Comparison of ENCODE assay signal across 25 mouse cellular contexts in the genomic region with DNA sequence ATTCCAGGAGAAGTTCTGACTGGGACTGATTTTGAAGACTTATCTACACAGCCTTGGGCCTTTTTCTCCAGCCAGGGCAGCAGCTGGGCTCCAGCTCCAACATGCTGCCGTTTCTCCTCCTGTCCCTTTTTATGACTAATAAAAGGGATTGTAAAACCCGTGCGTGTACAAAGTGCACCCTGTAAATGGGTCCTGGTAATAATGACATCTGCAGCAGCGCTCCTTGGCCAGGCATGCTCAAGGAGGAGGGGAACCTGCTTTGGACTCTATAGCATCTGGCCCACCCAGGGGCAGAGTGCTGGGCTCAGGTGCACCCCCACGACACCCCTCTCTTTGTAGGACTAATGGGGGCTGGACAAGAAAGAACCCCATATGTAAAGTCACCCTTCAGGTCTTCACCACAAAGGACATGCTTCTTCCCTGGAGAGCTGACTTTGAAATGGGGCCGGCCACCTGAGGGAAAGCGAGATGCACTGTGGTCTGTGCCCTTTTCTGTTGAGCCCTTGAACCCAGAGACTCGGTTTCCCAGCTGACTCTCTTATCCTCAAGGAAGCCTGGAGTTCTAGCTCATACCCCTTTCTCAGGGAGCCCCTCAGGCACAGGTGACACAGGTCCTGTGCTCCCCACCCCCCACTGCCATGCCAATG.
DNase-seq lines count a peak whose midpoint lies in the region; ATAC-seq and TF ChIP-seq lines count a peak whose summit lies in the region.
"Had no signal": no experiment of that assay in that cellular context is flagged by ENCODE, and none has a peak within 500 bp of the region (broad histone marks: within the 10 kb centered on the region; RNA-seq: fewer than 3 reads in every experiment).

No protein-coding gene starts in this region.

- WGBS in midbrain, embryonic 11.5 days: 87% methylated on average over 8 of the region's 8 CpGs
- WGBS in midbrain, embryonic 15.5 days: 85% methylated on average over 8 of the region's 8 CpGs
- WGBS in intestine, postnatal 0 days: 49% methylated on average over 8 of the region's 8 CpGs
- WGBS in limb, embryonic 12.5 days: 35% methylated on average over 8 of the region's 8 CpGs
- 81% methylated on average over 8 of the region's 8 CpGs for WGBS in forebrain, postnatal 0 days

- H3K4me2 ChIP-seq in midbrain, embryonic 11.5 days: no peak overlapping the region
- no peak overlapping the region for H3K4me2 ChIP-seq in midbrain, embryonic 15.5 days
- no peak overlapping the region for H3K4me2 ChIP-seq in intestine, postnatal 0 days (replicated peaks; ENCODE audit: low read depth)
- no peak overlapping the region for H3K4me2 ChIP-seq in limb, embryonic 12.5 days
- no peak overlapping the region for H3K4me2 ChIP-seq in forebrain, postnatal 0 days (ENCODE audit: low read depth)
- H3K4me2 ChIP-seq: embryonic facial prominence, embryonic 12.5 days; embryonic facial prominence, embryonic 15.5 days; heart, embryonic 13.5 days; hindbrain, embryonic 14.5 days had no signal

- no peak for TF ChIP-seq CTCF in intestine, postnatal 0 days (IDR thresholded peaks at IDR 0.05; ENCODE audit: low read depth)
- no peak for TF ChIP-seq CTCF in forebrain, postnatal 0 days (IDR thresholded peaks at IDR 0.05; ENCODE audit: low read depth)

- H3K36me3 ChIP-seq in midbrain, embryonic 11.5 days (ENCODE audit: control insufficient read depth, insufficient read depth, low read length): no peaks in the 10 kb centered on the region
- no peaks in the 10 kb centered on the region for H3K36me3 ChIP-seq in midbrain, embryonic 15.5 days (replicated peaks)
- H3K36me3 ChIP-seq in intestine, postnatal 0 days (ENCODE audit: control insufficient read depth, insufficient read depth): no peaks in the 10 kb centered on the region
- H3K36me3 ChIP-seq in limb, embryonic 12.5 days: no peaks in the 10 kb centered on the region
- H3K36me3 ChIP-seq in forebrain, postnatal 0 days (ENCODE audit: insufficient read depth): no peaks in the 10 kb centered on the region
- H3K36me3 ChIP-seq: embryonic facial prominence, embryonic 12.5 days; embryonic facial prominence, embryonic 15.5 days; G1E; heart, embryonic 10.5 days; heart, embryonic 13.5 days had no signal

- no peak overlapping the region for H3K27ac ChIP-seq in midbrain, embryonic 11.5 days (ENCODE audit: low read depth, low read length)
- no peak overlapping the region for H3K27ac ChIP-seq in midbrain, embryonic 15.5 days
- H3K27ac ChIP-seq in intestine, postnatal 0 days (ENCODE audit: low read depth, low read length): no peak overlapping the region; the same call in 1 of the 2 replicates
- H3K27ac ChIP-seq in limb, embryonic 12.5 days: peak overlapping the region; percentile 54; the same call in 1 of the 2 replicates
- H3K27ac ChIP-seq in forebrain, postnatal 0 days (ENCODE audit: low read depth, low read length): no peak overlapping the region
- H3K27ac ChIP-seq: embryonic facial prominence, embryonic 12.5 days; embryonic facial prominence, embryonic 15.5 days; heart, adult 2 months; heart, embryonic 10.5 days; heart, embryonic 13.5 days; hindbrain, embryonic 14.5 days; hindbrain, postnatal 0 days had no signal

- peak; percentile 64 for DNase-seq in midbrain, embryonic 11.5 days (ENCODE audit: low spot score, missing footprints)
- DNase-seq in adrenal gland, adult 8-10 months: no peak
- no peak for DNase-seq in adrenal gland, postnatal 4 days (ENCODE audit: low spot score in 2 of 2)
- no peak for DNase-seq in forebrain, postnatal 0 days
- DNase-seq: adrenal gland, postnatal 25 days; B cell, adult 2 months; cerebellum, adult 18-20 months; cerebellum, adult 9-11 months; cerebellum, postnatal 25 days; gastrocnemius, postnatal 36 days; heart, adult 2 months; heart, postnatal 14 days; heart, postnatal 4 days had no signal

- no peak overlapping the region for H3K9ac ChIP-seq in midbrain, embryonic 11.5 days (ENCODE audit: low read length)
- H3K9ac ChIP-seq in midbrain, embryonic 15.5 days: no peak overlapping the region
- H3K9ac ChIP-seq in intestine, postnatal 0 days (ENCODE audit: low read depth, low read length): no peak overlapping the region
- H3K9ac ChIP-seq in limb, embryonic 12.5 days (replicated peaks): no peak overlapping the region
- no peak overlapping the region for H3K9ac ChIP-seq in forebrain, postnatal 0 days
- H3K9ac ChIP-seq: embryonic facial prominence, embryonic 12.5 days; embryonic facial prominence, embryonic 15.5 days; heart, embryonic 13.5 days; hindbrain, embryonic 14.5 days had no signal

- ATAC-seq in midbrain, embryonic 11.5 days (ENCODE audit: low FRiP score): no peak
- ATAC-seq in midbrain, embryonic 15.5 days (replicated peaks): no peak
- ATAC-seq in intestine, postnatal 0 days: peak; percentile 80
- ATAC-seq in limb, embryonic 12.5 days (ENCODE audit: insufficient number of reproducible peaks, insufficient read depth, low FRiP score, low TSS enrichment, low read depth): 0 out of 2 replicates have a peak, but pooled peaks have one; percentile 6
- ATAC-seq in forebrain, postnatal 0 days: no peak
- ATAC-seq: forebrain, embryonic 14.5 days; hindbrain, postnatal 0 days; Patski had no signal

- H3K4me1 ChIP-seq in midbrain, embryonic 11.5 days (ENCODE audit: control insufficient read depth, insufficient read depth, low read length): no peaks in the 10 kb centered on the region
- H3K4me1 ChIP-seq in midbrain, embryonic 15.5 days: no peaks in the 10 kb centered on the region
- H3K4me1 ChIP-seq in intestine, postnatal 0 days (replicated peaks; ENCODE audit: control insufficient read depth, insufficient read depth, low read length): peaks cover 30% of the 10 kb centered on the region
- peaks cover 82% of the 10 kb centered on the region for H3K4me1 ChIP-seq in limb, embryonic 12.5 days (replicated peaks)
- H3K4me1 ChIP-seq in forebrain, postnatal 0 days (ENCODE audit: insufficient read depth): no peaks in the 10 kb centered on the region

- H3K27me3 ChIP-seq in midbrain, embryonic 11.5 days (ENCODE audit: control insufficient read depth, insufficient read depth, low read length): no peaks in the 10 kb centered on the region
- no peaks in the 10 kb centered on the region for H3K27me3 ChIP-seq in midbrain, embryonic 15.5 days (replicated peaks)
- no peaks in the 10 kb centered on the region for H3K27me3 ChIP-seq in intestine, postnatal 0 days (replicated peaks; ENCODE audit: control insufficient read depth, insufficient read depth, low read length)
- no peaks in the 10 kb centered on the region for H3K27me3 ChIP-seq in limb, embryonic 12.5 days
- no peaks in the 10 kb centered on the region for H3K27me3 ChIP-seq in forebrain, postnatal 0 days (ENCODE audit: insufficient read depth, low read length)
- H3K27me3 ChIP-seq: embryonic facial prominence, embryonic 12.5 days; embryonic facial prominence, embryonic 15.5 days; heart, embryonic 13.5 days had no signal

- H3K9me3 ChIP-seq in midbrain, embryonic 11.5 days (ENCODE audit: control insufficient read depth, low read length): no peaks in the 10 kb centered on the region
- H3K9me3 ChIP-seq in midbrain, embryonic 15.5 days: no peaks in the 10 kb centered on the region
- H3K9me3 ChIP-seq in intestine, postnatal 0 days (ENCODE audit: control insufficient read depth): no peaks in the 10 kb centered on the region
- H3K9me3 ChIP-seq in limb, embryonic 12.5 days: no peaks in the 10 kb centered on the region
- H3K9me3 ChIP-seq in forebrain, postnatal 0 days (ENCODE audit: low read length): no peaks in the 10 kb centered on the region
- H3K9me3 ChIP-seq: embryonic facial prominence, embryonic 12.5 days; embryonic facial prominence, embryonic 15.5 days; G1E; heart, embryonic 10.5 days; heart, embryonic 13.5 days had no signal

- H3K4me3 ChIP-seq in midbrain, embryonic 11.5 days (ENCODE audit: low read depth, low read length): no peak overlapping the region
- H3K4me3 ChIP-seq in midbrain, embryonic 15.5 days: no peak overlapping the region
- H3K4me3 ChIP-seq in intestine, postnatal 0 days (ENCODE audit: low read depth, low read length): no peak overlapping the region
- H3K4me3 ChIP-seq in limb, embryonic 12.5 days (replicated peaks): no peak overlapping the region
- H3K4me3 ChIP-seq in forebrain, postnatal 0 days (ENCODE audit: low read depth, low read length): no peak overlapping the region
- H3K4me3 ChIP-seq: embryonic facial prominence, embryonic 12.5 days; embryonic facial prominence, embryonic 15.5 days; heart, adult 2 months; heart, embryonic 10.5 days; heart, embryonic 13.5 days had no signal

Comparison
In these comparisons a context has a peak if more than half of its experiments do, and no peak if none do; other contexts are left out.
1. ATAC-seq: peak in intestine, postnatal 0 days (single experiment) and limb, embryonic 12.5 days (single experiment); none in midbrain, embryonic 11.5 days (single experiment), midbrain, embryonic 15.5 days (single experiment) and forebrain, postnatal 0 days (single experiment).